Mouse (Mus musculus) C2C12 (cell line): ENCODE data around the gene Col3a1. TPM values are rescaled to one million over a fixed set of nuclear protein-coding genes. Genes with fewer than 3 reads are reported as not detected.

Experiments
- H3K27me3 ChIP-seq: one replicate; pipeline ENCODE4 v1.6.1; 2011; ENCODE audit not compliant: control insufficient read depth, insufficient read depth, insufficient read length
- H3K36me3 ChIP-seq: one replicate; pipeline ENCODE4 v1.6.1; 2011; ENCODE audit not compliant: control insufficient read depth, insufficient read depth
- H3K4me3 ChIP-seq: one replicate; pipeline ENCODE4 v1.5.1; 2011; ENCODE audit warnings: mild to moderate bottlenecking, control low read depth; ENCODE audit not compliant: poor library complexity, insufficient read depth, severe bottlenecking
- H3K79me2 ChIP-seq: one replicate; pipeline ENCODE4 v1.6.1; 2011; ENCODE audit not compliant: control insufficient read depth, insufficient read depth
- H3K79me3 ChIP-seq: one replicate; pipeline ENCODE4 v1.6.1; 2011; ENCODE audit warnings: low read depth, control low read depth
- H3ac ChIP-seq: one replicate; pipeline ENCODE3; 2011; ENCODE audit warnings: low read depth; ENCODE audit not compliant: control insufficient read depth, insufficient read length
- CEBPB ChIP-seq: IDR thresholded peaks from one replicate; pipeline ENCODE4 v1.6.1; 2011; ENCODE audit warnings: low read depth, mild to moderate bottlenecking, control low read depth, moderate library complexity
- CTCF ChIP-seq: IDR thresholded peaks from one replicate; pipeline ENCODE4 v1.5.1; 2011; ENCODE audit not compliant: control insufficient read depth, insufficient read depth, insufficient read length
- FOSL1 ChIP-seq: IDR thresholded peaks from one replicate; pipeline ENCODE4 v1.8.0; 2011; ENCODE audit warnings: mild to moderate bottlenecking, low read length; ENCODE audit not compliant: poor library complexity, insufficient read depth, severe bottlenecking
- MAX ChIP-seq: IDR thresholded peaks from one replicate; pipeline ENCODE4 v1.6.1; 2011; ENCODE audit warnings: mild to moderate bottlenecking, control low read depth
- MYOD1 ChIP-seq: IDR thresholded peaks from one replicate; pipeline ENCODE4 v1.6.1; 2011; ENCODE audit warnings: low read depth; ENCODE audit not compliant: control insufficient read depth, insufficient read length
- MYOG ChIP-seq: IDR thresholded peaks from one replicate; pipeline ENCODE4 v1.6.1; 2011; ENCODE audit not compliant: control insufficient read depth, insufficient read length; ENCODE audit errors: extremely low read depth
- USF1 ChIP-seq: IDR thresholded peaks from one replicate; pipeline ENCODE4 v1.6.1; 2011; ENCODE audit warnings: low read depth, mild to moderate bottlenecking, control low read depth, moderate library complexity
- polyA plus RNA-seq: library from polyadenylated mRNA; unstranded; fragments of >200 nt; fragmentation: generic; extraction: Trizol; gene quantifications from one replicate; pipeline ENCODE4 v1.2.1, GENCODE M21; 2012; ENCODE audit warnings: missing spikeins

Col3a1 gene
- polyA plus RNA-seq, 1 experiment: 210 TPM

GRCm38 (mm10) chr1:45315767-45316528 lies 4.6 kb downstream of the Col3a1 start:
- no peak for TF ChIP-seq MAX
- TF ChIP-seq MYOG: no peak
- peaks cover 60% of the 10 kb centered on the region for H3K36me3 ChIP-seq
- H3K79me2 ChIP-seq: peaks cover 96% of the 10 kb centered on the region
- H3ac ChIP-seq: no peak overlapping the region
- H3K27me3 ChIP-seq: no peaks in the 10 kb centered on the region
- peaks cover 73% of the 10 kb centered on the region for H3K79me3 ChIP-seq
- no peak overlapping the region for H3K4me3 ChIP-seq

- no peaks in the 10 kb centered on the region for H3K27me3 ChIP-seq
- H3K36me3 ChIP-seq: peaks cover 82% of the 10 kb centered on the region
- TF ChIP-seq CEBPB (peak; percentile 69), CTCF (no peak)
- peaks cover 77% of the 10 kb centered on the region for H3K79me2 ChIP-seq
- no peak overlapping the region for H3K4me3 ChIP-seq
- H3ac ChIP-seq: no peak overlapping the region
- peaks cover 61% of the 10 kb centered on the region for H3K79me3 ChIP-seq
These were observed 6.9 kb downstream of the Col3a1 start for GRCm38 (mm10) chr1:45318241-45318640.

GRCm38 (mm10) chr1:45320861-45321260 lies 9.5 kb downstream of the Col3a1 start:
- peaks cover 51% of the 10 kb centered on the region for H3K79me2 ChIP-seq
- H3K79me3 ChIP-seq: peaks cover 38% of the 10 kb centered on the region
- H3K27me3 ChIP-seq: no peaks in the 10 kb centered on the region
- H3ac ChIP-seq: no peak overlapping the region
- H3K4me3 ChIP-seq: no peak overlapping the region
- peaks cover 90% of the 10 kb centered on the region for H3K36me3 ChIP-seq
- TF ChIP-seq USF1: no peak
- TF ChIP-seq MYOD1: no peak
- TF ChIP-seq FOSL1: no peak
- no peak for TF ChIP-seq CEBPB
- TF ChIP-seq MAX: no peak

GRCm38 (mm10) chr1:45329149-45329548 lies 17.8 kb downstream of the Col3a1 start:
- no peaks in the 10 kb centered on the region for H3K79me2 ChIP-seq
- H3K79me3 ChIP-seq: no peaks in the 10 kb centered on the region
- H3K36me3 ChIP-seq: peaks cover 96% of the 10 kb centered on the region
- no peak overlapping the region for H3ac ChIP-seq
- H3K27me3 ChIP-seq: no peaks in the 10 kb centered on the region
- no peak overlapping the region for H3K4me3 ChIP-seq
- TF ChIP-seq CTCF: no peak
- no peak for TF ChIP-seq MYOD1
- TF ChIP-seq USF1: no peak
- no peak for TF ChIP-seq MAX
- no peak for TF ChIP-seq MYOG
- no peak for TF ChIP-seq FOSL1
- TF ChIP-seq CEBPB: no peak

GRCm38 (mm10) chr1:45355944-45356343 lies 44.6 kb downstream of the Col3a1 start:
- Histone ChIP-seq H3ac (no peak overlapping the region), H3K36me3 (peaks cover 13% of the 10 kb centered on the region), H3K27me3 (no peaks in the 10 kb centered on the region), H3K4me3 (no peak overlapping the region), H3K79me3 (no peaks in the 10 kb centered on the region), H3K79me2 (no peaks in the 10 kb centered on the region)
- TF ChIP-seq MAX (no peak), CTCF (no peak), MYOG (no peak), MYOD1 (no peak), FOSL1 (no peak), CEBPB (peak; percentile 32)

GRCm38 (mm10) chr1:45358020-45358419 lies 46.7 kb downstream of the Col3a1 start:
- no peaks in the 10 kb centered on the region for H3K36me3 ChIP-seq
- H3K79me3 ChIP-seq: no peaks in the 10 kb centered on the region
- H3ac ChIP-seq: no peak overlapping the region
- H3K79me2 ChIP-seq: no peaks in the 10 kb centered on the region
- H3K4me3 ChIP-seq: no peak overlapping the region
- no peaks in the 10 kb centered on the region for H3K27me3 ChIP-seq
- TF ChIP-seq CEBPB (no peak), MYOG (no peak), USF1 (no peak), MYOD1 (no peak), CTCF (no peak), FOSL1 (no peak), MAX (no peak)
